Mouse (Mus musculus): Measurements from ENCODE around the gene Sectm1b. TPM values are rescaled to one million over a fixed set of nuclear protein-coding genes. Genes with fewer than 3 reads are reported as not detected.

The Sectm1b gene
- polyA plus RNA-seq, 1 experiment, result not detected

DNA sequence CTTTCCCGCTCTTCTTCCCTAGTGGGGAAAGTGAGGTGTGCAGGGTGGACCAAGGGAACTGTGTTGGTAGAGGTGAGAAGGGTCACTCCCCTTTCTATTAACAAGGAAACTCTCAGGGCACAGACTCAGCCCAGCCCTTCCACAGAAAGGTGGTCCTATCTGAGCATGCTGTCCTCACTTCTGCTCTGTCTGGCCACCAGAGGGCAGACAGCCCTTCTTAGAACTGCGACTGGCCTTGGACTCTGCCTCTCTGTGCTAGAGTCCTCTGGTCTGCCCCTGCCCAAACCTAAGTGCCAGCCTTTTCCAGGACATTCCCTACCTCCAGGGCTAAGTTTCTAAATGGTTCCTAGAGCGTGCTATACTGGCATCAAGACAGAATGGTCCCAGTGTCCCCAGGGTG is 45.7 kb downstream of the Sectm1b start:
- H3K79me2 ChIP-seq (ENCODE audit: control insufficient read depth, insufficient read depth), result no peaks in the 10 kb centered on the region
- H3K36me3 ChIP-seq (ENCODE audit: control insufficient read depth, insufficient read depth), result no peaks in the 10 kb centered on the region
- peaks cover 6% of the 10 kb centered on the region for H3K27me3 ChIP-seq (ENCODE audit: control insufficient read depth, insufficient read depth, insufficient read length)
- peak; percentile 86 for TF ChIP-seq CTCF (IDR thresholded peaks at IDR 0.05; ENCODE audit: control insufficient read depth, insufficient read depth, insufficient read length)
- no peak for TF ChIP-seq MYOG (IDR thresholded peaks at IDR 0.05; ENCODE audit: control insufficient read depth, extremely low read depth, insufficient read length)
- no peak overlapping the region for H3ac ChIP-seq (ENCODE audit: control insufficient read depth, insufficient read length, low read depth)
- no peaks in the 10 kb centered on the region for H3K79me3 ChIP-seq (ENCODE audit: low read depth)
- H3K4me3 ChIP-seq (ENCODE audit: insufficient read depth, poor library complexity, severe bottlenecking), result no peak overlapping the region

DNA sequence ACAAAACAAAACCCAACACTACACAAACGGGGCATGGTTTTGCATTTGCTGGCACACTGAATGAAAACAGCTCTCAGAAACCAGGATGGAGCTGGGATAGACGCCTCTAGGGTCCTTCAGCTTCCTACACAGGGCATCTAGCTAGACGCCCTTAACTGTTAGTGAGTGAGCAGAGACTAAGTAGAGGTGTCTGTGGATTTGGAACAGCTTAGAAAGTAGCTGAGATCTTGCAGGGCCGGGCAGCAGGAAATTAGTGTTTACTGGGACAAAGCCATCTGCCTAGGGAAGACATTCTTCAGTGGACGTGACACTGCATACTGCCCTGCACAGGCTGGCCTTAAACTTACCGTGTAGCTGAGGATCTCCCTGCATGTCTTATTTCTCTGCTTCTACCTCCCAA is 47.9 kb downstream of the Sectm1b start:
- H3K36me3 ChIP-seq (ENCODE audit: control insufficient read depth, insufficient read depth), result no peaks in the 10 kb centered on the region
- H3ac ChIP-seq (ENCODE audit: control insufficient read depth, insufficient read length, low read depth), result no peak overlapping the region
- peaks cover 8% of the 10 kb centered on the region for H3K27me3 ChIP-seq (ENCODE audit: control insufficient read depth, insufficient read depth, insufficient read length)
- no peaks in the 10 kb centered on the region for H3K79me2 ChIP-seq (ENCODE audit: control insufficient read depth, insufficient read depth)
- no peak overlapping the region for H3K4me3 ChIP-seq (ENCODE audit: insufficient read depth, poor library complexity, severe bottlenecking)
- TF ChIP-seq CEBPB (IDR thresholded peaks at IDR 0.05; ENCODE audit: low read depth) (no peak), MAX (IDR thresholded peaks at IDR 0.05) (no peak), MYOG (IDR thresholded peaks at IDR 0.05; ENCODE audit: control insufficient read depth, extremely low read depth, insufficient read length) (no peak)
- no peaks in the 10 kb centered on the region for H3K79me3 ChIP-seq (ENCODE audit: low read depth)

DNA sequence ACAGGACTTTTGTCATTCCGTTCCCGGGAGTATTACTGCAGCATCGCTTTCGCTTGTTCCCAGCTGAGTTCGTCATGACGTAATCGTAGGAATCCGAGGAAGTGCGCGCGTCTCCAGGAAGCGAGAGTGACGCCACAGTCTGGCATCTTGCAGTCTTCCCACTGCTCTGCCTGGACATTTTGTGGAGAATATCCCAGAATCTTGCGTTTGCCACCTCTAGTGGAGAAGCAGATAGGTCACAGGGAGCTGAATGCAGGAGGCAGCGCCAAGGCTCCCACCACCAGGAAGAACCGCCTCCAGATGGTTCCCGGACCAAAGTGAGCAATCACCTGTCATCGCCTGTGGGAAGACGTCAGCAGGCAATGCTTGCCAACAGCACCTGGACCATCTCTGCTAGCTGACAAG is 48.5 kb downstream of the Sectm1b start:
- no peaks in the 10 kb centered on the region for H3K36me3 ChIP-seq (ENCODE audit: control insufficient read depth, insufficient read depth)
- H3K79me2 ChIP-seq (ENCODE audit: control insufficient read depth, insufficient read depth), result no peaks in the 10 kb centered on the region
- H3K4me3 ChIP-seq (ENCODE audit: insufficient read depth, poor library complexity, severe bottlenecking), result peak overlapping the region; percentile 7
- peaks cover 8% of the 10 kb centered on the region for H3K27me3 ChIP-seq (ENCODE audit: control insufficient read depth, insufficient read depth, insufficient read length)
- H3ac ChIP-seq (ENCODE audit: control insufficient read depth, insufficient read length, low read depth), result no peak overlapping the region
- no peak for TF ChIP-seq CEBPB (IDR thresholded peaks at IDR 0.05; ENCODE audit: low read depth)
- TF ChIP-seq MYOD1 (IDR thresholded peaks at IDR 0.05; ENCODE audit: control insufficient read depth, insufficient read length, low read depth), result peak; percentile 20
- no peaks in the 10 kb centered on the region for H3K79me3 ChIP-seq (ENCODE audit: low read depth)

DNA sequence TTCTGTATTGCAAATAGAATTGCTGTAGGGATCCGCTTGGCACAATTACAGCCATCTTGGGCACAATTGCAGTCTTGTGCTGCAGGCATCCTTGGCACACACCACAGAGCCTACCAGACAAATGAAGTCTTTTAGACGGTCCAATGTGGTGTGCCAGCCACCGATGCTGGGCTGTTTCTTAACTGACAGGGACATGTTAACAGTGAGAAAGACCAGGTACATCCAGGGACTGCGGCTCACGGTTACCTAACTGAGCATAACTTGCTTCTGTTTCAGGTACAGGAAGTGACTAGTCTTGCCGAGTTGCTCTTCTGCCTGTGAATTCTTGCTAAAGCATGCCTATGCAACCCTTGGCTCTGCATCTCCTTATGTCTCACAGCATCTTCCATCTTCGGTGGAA is 49.7 kb downstream of the Sectm1b start:
- H3ac ChIP-seq (ENCODE audit: control insufficient read depth, insufficient read length, low read depth), result no peak overlapping the region
- H3K4me3 ChIP-seq (ENCODE audit: insufficient read depth, poor library complexity, severe bottlenecking), result no peak overlapping the region
- TF ChIP-seq MYOD1 (IDR thresholded peaks at IDR 0.05; ENCODE audit: control insufficient read depth, insufficient read length, low read depth) (no peak), FOSL1 (IDR thresholded peaks at IDR 0.05; ENCODE audit: insufficient read depth, low read length, poor library complexity, severe bottlenecking) (no peak), CEBPB (IDR thresholded peaks at IDR 0.05; ENCODE audit: low read depth) (no peak), MAX (IDR thresholded peaks at IDR 0.05) (no peak), USF1 (IDR thresholded peaks at IDR 0.05; ENCODE audit: low read depth) (no peak), CTCF (IDR thresholded peaks at IDR 0.05; ENCODE audit: control insufficient read depth, insufficient read depth, insufficient read length) (no peak), MYOG (IDR thresholded peaks at IDR 0.05; ENCODE audit: control insufficient read depth, extremely low read depth, insufficient read length) (no peak)
- H3K79me3 ChIP-seq (ENCODE audit: low read depth), result no peaks in the 10 kb centered on the region
- H3K27me3 ChIP-seq (ENCODE audit: control insufficient read depth, insufficient read depth, insufficient read length), result peaks cover 11% of the 10 kb centered on the region
- no peaks in the 10 kb centered on the region for H3K36me3 ChIP-seq (ENCODE audit: control insufficient read depth, insufficient read depth)
- no peaks in the 10 kb centered on the region for H3K79me2 ChIP-seq (ENCODE audit: control insufficient read depth, insufficient read depth)

DNA sequence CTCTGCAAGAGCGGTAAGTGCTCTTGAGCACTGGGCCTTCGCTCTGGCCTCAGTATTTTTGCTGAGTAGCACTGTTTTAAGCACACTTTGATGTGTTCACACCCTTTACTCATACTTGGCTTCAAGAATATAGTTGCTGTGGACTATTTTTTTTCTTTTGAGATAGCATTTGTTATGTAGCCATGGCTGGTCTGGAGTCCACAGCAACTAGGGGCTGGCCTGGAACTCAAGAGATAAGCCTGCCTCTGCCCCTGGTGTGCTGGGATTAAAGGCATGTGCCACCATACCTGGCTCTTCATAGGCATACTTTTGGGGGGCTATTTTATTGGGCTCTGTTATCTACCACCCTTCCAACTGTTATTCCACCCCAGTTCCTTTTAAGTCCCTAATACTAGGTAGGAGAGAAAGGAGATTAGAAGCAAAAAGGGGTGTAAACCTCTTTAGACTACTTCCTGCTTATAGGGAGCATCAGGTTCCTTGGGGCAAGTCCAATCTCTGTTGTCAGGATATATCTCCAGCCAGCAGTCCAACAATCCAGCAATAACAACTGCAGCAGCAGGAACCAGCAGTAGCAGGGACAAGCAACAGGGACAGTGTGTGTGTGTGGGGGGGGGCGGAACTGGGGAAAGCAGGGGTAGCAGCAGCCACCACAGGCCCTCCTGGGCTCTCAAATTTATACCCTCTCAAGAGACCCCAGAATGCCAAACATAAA is 53.2 kb downstream of the Sectm1b start:
- Histone ChIP-seq H3K27me3 (ENCODE audit: control insufficient read depth, insufficient read depth, insufficient read length) (peaks cover 12% of the 10 kb centered on the region), H3K79me3 (ENCODE audit: low read depth) (no peaks in the 10 kb centered on the region), H3K4me3 (ENCODE audit: insufficient read depth, poor library complexity, severe bottlenecking) (no peak overlapping the region), H3K36me3 (ENCODE audit: control insufficient read depth, insufficient read depth) (no peaks in the 10 kb centered on the region), H3ac (ENCODE audit: control insufficient read depth, insufficient read length, low read depth) (no peak overlapping the region), H3K79me2 (ENCODE audit: control insufficient read depth, insufficient read depth) (no peaks in the 10 kb centered on the region)
- TF ChIP-seq MAX (IDR thresholded peaks at IDR 0.05), result no peak
- TF ChIP-seq FOSL1 (IDR thresholded peaks at IDR 0.05; ENCODE audit: insufficient read depth, low read length, poor library complexity, severe bottlenecking), result no peak
- no peak for TF ChIP-seq MYOG (IDR thresholded peaks at IDR 0.05; ENCODE audit: control insufficient read depth, extremely low read depth, insufficient read length)
- TF ChIP-seq MYOD1 (IDR thresholded peaks at IDR 0.05; ENCODE audit: control insufficient read depth, insufficient read length, low read depth), result no peak
- no peak for TF ChIP-seq CEBPB (IDR thresholded peaks at IDR 0.05; ENCODE audit: low read depth)
- TF ChIP-seq USF1 (IDR thresholded peaks at IDR 0.05; ENCODE audit: low read depth), result no peak
- TF ChIP-seq CTCF (IDR thresholded peaks at IDR 0.05; ENCODE audit: control insufficient read depth, insufficient read depth, insufficient read length), result no peak

DNA sequence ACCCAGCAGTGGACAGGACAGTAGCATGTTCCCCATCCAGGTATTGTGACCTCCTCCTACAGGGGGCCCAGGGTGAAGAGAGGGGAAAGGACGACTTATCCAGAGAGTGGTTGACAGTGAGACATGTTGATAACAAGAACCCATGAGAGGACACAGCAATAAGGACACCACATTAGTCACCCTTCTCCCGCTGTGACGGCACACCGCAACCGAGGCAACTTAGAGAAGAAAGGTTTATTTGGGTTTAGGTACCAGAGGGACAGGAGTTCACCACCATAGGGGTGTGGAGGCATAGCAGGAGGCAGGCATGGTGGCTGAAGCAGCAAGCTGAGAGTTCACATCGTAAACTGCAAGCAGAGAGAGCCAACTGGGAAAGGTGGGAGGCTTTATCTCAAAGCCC is 57.2 kb downstream of the Sectm1b start:
- no peaks in the 10 kb centered on the region for H3K79me3 ChIP-seq (ENCODE audit: low read depth)
- peaks cover 4% of the 10 kb centered on the region for H3K27me3 ChIP-seq (ENCODE audit: control insufficient read depth, insufficient read depth, insufficient read length)
- TF ChIP-seq FOSL1 (IDR thresholded peaks at IDR 0.05; ENCODE audit: insufficient read depth, low read length, poor library complexity, severe bottlenecking), result no peak
- TF ChIP-seq CEBPB (IDR thresholded peaks at IDR 0.05; ENCODE audit: low read depth), result no peak
- TF ChIP-seq MYOG (IDR thresholded peaks at IDR 0.05; ENCODE audit: control insufficient read depth, extremely low read depth, insufficient read length), result no peak
- TF ChIP-seq MAX (IDR thresholded peaks at IDR 0.05), result no peak
- TF ChIP-seq MYOD1 (IDR thresholded peaks at IDR 0.05; ENCODE audit: control insufficient read depth, insufficient read length, low read depth), result no peak
- no peak for TF ChIP-seq USF1 (IDR thresholded peaks at IDR 0.05; ENCODE audit: low read depth)
- H3K79me2 ChIP-seq (ENCODE audit: control insufficient read depth, insufficient read depth), result no peaks in the 10 kb centered on the region
- no peak overlapping the region for H3ac ChIP-seq (ENCODE audit: control insufficient read depth, insufficient read length, low read depth)
- H3K4me3 ChIP-seq (ENCODE audit: insufficient read depth, poor library complexity, severe bottlenecking), result no peak overlapping the region
- no peaks in the 10 kb centered on the region for H3K36me3 ChIP-seq (ENCODE audit: control insufficient read depth, insufficient read depth)

All from C2C12 (cell line).